Mouse (Mus musculus): ENCODE results near the gene Unc5b.
"Not testable (repeated sequence)": the region's sequence is repeated elsewhere in the genome, so short reads cannot be mapped to it uniquely, and the experiment has no call there.

The Unc5b gene

DNA sequence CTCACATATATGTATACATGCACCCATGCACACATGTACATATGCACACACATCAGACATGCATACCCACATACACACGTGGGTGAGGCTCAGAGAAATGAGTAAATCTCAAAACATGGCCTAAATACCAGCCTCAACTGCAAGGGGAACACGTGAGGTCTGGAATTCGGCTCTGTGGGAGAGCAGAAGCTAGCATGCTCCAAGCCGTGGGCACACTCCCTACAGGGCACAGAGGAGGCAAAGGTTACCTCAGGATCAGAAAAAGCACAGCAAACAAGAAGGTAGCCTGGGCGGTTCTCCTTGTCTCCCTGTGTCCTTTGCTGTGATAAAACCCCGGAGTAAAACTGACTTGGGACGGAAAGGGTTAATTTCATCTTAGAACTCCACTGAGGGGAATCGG is 77.4 kb downstream of the Unc5b start:
- DNase-seq (ENCODE audit: low read depth, low spot score), result no peak

DNA sequence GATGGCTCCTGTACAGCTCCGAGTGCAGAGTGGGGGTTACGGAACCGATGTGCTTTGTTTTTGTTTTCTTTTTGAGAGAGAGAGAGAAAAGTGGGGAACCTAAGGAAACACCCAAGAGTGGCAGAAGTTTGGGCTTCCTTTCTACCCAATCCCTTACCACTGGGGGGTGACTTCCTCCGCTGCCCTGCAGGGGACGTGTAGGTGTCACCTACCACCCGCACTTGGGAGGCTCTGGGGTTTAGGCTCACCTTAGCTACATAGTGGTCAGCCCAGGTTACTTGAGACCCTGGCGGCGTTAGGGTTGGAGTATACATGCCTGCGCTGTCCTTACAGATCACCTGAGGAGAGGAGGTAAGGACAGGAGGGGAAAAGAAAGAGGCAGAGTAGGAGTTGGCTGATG is 78.1 kb downstream of the Unc5b start:
- no peak for DNase-seq (ENCODE audit: low read depth, low spot score)

DNA sequence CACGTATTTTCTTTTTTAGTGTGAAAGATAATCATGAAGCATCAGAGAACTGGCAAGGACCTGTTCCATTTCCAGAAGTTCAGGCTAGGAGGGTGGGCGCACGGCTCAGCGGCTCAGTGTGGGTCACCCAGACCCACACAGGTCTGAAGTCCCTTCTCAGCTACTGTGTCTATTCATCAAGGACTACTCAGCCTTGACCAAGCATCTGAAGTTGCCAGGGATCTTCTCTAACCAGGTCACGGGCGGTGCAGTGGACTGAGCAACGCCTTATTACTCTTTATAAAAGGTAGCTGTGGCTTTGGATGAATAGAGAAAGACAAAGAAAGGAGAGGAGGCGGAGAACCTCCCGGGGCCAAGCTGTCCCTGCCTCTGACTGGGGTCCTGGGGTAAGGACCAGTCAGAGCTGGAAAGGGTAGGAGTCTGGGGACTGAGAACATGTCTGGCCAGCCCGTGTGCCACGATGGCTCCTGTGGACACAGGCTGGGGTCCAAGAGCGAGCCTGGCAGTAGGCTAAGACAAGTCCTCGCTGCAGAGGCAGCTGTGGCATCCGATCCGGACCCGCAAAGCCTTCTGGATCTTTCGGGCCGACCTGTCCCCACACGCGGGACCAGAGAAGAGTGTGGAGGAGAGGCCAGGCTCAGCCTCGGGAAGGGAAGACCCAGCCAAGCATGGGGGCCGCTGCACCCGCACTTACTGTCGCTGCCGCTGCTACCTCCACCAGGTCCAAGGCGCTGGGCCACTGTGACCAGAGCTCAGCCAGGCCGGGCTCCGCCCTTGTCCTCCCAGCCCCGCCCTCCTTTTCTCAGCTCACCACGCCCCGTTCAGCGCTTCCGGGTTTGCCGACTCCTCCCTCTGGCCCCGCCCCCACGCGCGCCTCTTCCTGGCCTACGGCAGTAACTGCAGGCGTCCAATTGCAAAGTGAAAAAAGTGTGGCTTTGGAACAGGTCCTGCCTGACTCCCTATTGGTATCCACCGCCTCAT is 79.1 kb downstream of the Unc5b start, which contains the start of gene Slc29a3:
Gene Slc29a3 (minus strand): TSS at position 755 of the 981 bp plus-strand sequence.
- peak; percentile 96 for DNase-seq (ENCODE audit: low read depth, low spot score)

DNA sequence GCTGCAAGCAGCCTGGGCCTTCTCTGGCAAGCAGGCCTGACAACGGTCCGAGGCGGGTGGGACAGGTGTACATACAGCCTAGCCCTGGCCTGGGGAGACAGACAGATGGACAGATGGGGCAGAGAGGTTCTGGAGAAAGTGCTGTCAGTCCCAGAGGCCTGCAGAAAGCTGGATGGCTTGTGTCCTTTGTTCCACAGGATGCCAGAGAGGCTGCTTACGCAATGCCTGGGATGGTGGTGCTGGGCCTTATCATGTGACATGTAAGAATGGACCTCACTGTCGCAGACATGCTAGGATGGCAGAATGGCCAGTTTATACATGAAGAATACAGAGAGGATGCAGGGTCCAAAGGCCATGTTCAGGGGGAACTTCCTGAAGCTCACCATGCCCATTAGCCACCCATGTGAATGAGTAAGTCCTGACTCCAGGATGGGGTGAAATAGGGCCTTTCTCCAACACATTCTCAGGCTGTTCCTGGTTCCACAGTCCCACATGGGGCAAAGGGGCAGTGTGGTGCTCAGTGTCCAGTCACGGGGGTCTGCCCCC is 83.6 kb downstream of the Unc5b start:
- no peak for DNase-seq (ENCODE audit: low read depth, low spot score)

DNA sequence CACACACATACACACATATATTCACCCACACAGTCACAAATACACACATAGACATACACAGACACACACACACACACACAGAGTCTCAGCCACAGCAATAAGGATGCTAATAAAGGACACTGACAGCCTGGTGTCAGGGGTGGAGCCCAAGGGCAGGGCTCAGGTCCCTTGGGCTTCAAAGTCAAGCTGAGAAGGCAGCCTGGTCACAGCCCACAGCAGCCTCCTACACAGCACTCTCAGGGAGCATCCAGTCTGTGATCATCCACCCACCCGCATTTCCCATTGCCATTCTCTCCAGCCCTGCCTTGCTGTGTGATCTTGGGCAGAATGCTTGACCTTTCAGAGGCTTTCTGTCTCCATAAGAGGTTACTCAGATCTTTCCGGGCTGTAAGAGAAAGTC is 84.9 kb downstream of the Unc5b start:
- peak; percentile 23 for DNase-seq (ENCODE audit: low read depth, low spot score)

DNA sequence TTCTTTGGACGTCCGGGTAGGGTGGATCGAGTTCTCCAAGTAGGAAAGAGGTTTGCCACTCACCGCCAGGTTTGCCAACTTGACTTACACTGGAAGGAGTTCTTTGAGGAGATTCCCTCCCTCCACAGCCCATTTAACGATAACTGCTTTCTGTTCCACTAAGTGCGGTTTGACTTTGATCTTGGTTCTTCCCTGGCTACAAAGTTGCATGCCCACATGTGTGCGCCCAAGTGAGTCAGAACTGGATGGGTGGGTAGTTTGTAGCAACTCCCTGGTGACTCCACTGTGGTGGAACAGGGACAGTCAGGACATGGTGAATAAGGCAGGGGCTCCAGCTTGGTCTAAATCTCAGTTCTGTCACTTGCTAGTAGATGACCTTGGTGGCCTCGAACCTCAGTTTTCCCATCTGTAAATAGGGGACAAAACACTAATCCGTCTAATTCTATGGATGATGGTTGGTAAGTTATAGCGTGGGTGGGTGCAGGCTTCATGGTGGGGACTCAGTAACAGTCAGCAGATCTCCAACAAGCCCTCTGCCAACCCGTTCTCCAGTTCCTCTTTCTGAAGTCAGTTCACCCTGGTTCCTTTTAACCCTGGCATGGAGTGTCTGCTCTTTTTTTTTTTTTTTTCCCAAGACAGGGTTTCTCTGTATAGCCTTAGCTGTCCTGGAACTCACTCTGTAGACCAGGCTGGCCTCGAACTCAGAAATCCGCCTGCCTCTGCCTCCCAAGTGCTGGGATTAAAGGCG is 86.7 kb downstream of the Unc5b start:
- no peak for DNase-seq (ENCODE audit: low read depth, low spot score)

DNA sequence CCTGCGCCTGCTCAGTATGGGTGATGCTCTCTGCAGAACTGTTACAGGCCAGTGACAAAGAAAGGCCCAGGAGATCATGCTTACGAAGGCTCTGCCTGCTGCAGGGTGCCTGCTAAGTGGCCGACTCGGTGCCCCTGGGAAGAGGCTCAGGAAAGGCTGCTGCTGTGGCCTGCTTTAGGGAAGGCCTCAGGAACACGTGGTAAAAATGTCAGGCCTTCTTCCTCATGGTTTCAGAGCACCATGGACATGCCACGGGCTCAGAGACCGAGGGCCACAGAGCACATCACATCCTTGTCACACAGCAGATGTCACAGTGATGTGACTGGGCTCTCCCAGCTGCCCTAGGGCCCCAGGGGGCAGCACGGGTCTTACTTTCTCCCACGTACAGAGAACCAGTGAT is 87.7 kb downstream of the Unc5b start:
- DNase-seq (ENCODE audit: low read depth, low spot score), result no peak

DNA sequence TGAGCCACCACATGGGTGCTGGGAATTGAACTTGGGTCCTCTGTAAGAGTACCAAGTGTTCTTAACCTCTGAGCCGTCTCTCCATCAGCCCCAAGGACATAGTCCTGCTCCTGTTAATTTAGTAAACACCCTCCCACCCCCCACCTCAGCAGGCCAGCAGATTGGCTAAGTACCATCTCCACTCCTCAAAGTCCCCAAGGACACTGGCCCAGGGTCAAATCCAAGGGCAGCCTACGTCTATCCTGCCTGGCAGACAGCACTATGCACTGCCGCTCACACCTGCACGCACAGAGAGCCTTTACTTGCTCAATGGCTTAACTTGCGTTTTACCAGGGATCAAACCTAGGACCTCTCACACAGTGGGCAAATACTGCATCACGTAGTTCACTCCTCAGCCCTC is 88.4 kb downstream of the Unc5b start:
- DNase-seq (ENCODE audit: low read depth, low spot score), result no peak

DNA sequence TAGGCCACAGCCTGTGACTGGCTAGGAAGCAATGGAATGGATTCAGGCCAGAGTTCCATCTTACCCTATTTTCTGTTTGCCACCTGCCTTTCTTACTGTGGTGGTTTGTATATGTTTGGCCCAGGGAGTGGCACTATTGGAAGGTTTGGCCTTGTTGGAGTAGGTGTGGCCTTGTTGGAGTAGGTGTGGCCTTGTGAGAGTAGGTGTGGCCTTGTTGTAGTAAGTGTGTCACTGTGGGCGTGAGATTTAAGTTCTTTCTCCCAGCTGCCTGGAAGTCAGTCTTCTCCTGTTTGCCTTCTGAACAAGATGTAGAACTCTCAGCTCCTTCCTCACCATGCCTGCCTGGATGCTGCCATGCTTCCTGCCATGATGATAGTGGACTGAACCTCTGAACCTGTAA is 89.1 kb downstream of the Unc5b start:
- DNase-seq (ENCODE audit: low read depth, low spot score), result not testable (repeated sequence)

DNA sequence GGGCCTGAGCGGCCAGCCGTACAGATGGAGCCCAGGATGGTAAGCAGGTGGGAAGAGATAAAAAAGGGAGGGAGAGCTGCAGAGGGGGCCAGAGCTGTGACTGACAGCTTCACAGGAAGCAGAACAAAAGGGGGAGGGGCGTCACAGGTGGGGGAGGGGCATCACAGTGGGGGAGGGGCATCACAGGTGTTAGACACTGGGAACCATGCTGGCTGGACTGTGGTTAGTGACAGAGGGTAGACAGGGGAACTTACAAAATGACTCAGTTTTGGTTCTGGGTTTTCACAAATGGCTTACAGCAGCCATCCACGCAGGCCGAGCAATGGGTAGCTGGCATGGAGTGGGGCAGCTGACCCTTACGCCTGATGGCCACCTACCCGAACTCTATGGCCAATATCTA is 89.9 kb downstream of the Unc5b start:
- DNase-seq (ENCODE audit: low read depth, low spot score), result no peak

DNA sequence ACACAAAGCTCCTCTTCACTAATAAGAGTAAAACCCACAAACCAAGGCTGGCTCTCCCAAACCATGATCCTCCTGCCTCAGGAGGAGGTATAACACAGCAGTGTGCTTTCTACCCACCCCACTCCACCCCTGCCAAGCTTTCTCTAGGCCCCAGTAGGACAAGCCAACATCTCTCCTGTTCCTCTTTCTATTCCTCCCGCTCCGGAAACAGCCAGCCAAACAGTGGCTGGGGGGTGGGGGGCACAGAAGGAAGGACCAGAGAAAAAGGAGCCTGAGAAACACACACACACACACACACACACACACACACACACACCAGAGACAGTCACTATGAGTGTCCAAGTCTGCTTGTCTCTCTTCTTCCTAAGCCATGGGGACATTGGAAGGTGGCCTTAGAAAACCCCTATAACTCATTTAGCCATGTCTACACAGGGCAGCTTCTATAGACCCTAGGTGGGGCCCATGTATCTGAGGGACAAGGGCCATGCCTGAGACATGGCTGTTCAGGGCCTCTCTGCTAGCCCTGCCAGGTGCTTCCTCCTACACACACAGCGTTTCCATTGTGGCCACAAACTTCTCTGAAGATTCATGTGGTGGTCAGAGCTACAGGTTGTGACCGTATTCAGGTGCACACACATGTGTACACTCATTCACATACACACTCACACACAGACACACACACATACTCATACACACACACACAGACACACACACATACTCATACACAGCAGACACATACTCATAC is 91.6 kb downstream of the Unc5b start:
- DNase-seq (ENCODE audit: low read depth, low spot score), result no peak

DNA sequence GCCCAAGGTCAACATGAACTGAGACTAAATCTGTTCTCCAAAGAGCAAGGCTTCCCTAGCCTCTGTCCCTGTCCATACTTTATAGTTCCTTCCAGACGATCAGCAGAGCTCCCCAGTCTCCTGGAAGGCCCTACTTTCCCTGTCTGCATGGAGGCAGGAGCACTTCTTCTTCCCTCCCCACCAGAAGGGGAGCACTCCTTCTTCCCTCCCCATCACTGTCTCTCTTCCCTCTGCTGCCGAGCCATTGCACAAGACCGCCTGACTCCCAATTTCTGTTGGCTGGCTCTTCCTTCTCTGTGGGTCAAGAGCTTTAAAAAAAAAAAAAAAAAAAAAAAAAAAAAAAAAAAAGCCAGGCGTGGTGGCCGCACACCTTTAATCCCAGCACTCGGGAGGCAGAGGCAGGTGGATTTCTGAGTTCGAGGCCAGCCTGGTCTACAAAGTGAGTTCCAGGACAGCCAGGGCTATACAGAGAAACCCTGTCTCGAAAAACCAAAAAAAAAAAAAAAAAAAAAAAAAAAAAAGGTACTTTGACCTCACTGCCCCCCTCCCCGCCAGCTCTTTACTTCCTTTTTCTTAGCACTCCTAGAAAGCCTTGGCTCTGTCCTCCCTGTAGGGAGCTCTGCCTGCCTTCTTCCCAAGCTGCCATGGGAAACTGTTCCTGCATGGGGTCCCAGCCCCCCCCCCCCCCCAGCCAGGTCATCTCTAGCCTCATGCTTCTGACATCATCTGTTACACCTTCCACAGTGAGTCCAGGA is 93.3 kb downstream of the Unc5b start:
- DNase-seq (ENCODE audit: low read depth, low spot score), result no peak

DNA sequence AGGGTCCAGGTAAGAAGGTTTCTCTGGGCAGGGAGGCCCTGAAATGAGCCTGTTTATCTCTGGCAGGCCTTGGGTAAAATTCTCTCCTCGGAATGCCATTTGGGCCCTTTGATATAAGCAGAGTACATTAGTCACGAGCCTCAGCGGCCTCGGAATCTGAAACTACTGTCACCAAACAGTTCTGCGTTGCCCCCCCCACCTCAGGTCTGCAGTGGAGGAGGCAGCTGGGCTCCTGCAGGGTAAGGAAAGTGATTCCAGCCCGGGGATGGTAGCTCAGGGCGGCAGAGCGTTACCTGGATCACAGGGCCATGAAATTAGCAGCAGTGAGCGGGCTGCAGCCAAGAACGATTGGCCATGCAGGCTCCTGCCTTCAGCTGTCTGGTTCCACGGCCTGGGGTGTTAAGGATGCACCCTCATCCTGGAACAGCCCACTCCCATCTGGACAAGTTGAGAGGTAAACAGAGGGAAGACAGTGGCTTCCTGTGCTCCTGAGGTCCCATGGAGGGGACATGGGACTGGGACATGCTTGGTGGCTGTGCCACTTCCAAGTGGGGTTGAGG is 94.1 kb downstream of the Unc5b start:
- DNase-seq (ENCODE audit: low read depth, low spot score), result no peak

DNA sequence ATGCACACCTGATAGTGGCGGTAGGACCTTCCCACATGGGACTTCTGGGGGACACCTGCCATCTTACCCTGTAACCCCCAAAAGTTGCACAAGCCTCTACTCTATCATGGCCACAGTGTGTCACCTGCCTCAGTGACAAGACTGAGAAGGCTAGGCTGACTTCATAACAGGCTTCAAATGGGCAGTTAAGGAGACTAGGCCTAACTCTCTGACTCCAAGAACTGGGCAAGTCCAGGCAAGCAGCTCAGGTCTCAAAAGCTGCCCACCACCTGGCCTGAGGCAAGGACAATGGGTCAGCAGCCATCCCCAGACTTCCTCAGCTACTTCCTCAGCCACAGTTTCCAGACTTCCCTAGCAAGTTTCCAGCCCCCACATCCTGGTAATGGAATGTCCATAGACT is 95.6 kb downstream of the Unc5b start:
- DNase-seq (ENCODE audit: low read depth, low spot score), result no peak

DNA sequence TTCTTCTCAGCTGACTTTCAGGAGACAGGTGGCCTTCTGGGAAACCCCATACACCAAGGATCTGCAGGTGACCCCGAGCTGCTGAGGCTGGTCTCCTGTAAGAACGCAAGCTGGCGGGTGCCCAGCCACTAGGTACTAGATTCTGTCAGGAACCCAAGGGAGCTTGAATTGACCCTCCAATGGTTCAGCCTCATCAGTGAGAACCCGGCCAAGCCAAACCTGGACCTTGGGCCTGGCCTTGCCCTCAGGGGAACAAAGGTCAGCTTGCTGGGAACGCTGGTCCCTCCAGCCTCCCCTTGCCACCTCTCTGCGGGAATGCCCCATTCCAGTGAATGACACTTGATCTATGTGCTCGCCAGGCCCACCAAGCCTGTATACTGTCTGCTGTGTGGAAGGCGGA is 97.9 kb downstream of the Unc5b start:
- no peak for DNase-seq (ENCODE audit: low read depth, low spot score)

DNA sequence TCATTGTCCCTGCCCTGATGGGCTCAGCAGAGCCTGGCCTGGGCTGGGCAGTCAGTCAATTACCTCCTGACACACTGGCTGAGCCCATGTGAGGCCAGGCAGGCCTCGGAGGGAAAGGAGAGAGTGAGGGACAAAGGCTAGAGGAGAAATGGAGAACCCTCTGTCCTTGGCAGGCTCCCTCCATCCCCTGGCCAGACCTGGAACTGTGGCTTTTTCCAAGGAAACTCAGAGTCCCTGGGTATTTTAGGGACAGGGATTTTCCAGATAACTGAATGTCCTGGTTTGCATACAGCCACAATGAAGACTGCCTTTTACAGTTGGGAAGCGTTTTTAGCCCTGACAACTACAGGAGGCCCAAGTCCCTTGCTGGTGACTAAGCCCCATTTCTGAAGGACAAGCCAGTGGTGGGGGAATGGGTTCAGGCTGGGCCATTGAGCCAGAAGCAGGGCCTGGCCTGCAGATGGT is 99.0 kb downstream of the Unc5b start:
- no peak for DNase-seq (ENCODE audit: low read depth, low spot score)

DNA sequence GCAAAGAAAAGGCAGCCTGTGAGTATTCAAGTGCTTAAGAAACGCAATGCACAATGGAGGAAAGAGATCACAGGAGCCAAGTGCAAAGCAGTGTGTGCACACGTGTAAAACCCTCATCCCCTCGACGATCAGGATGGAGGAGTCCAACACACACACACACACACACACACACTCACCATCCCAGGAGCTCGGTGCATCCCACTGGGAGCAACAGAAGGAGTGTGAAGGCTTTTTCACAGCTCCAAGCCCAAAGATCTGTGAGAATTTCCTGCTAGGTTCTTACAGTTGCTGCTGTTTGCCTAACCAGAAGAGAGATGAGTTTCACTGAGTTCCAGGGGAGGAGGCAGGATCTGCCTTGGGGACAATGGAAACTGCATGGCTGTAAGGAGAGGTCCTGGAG is 99.6 kb downstream of the Unc5b start:
- no peak for DNase-seq (ENCODE audit: low read depth, low spot score)

DNA sequence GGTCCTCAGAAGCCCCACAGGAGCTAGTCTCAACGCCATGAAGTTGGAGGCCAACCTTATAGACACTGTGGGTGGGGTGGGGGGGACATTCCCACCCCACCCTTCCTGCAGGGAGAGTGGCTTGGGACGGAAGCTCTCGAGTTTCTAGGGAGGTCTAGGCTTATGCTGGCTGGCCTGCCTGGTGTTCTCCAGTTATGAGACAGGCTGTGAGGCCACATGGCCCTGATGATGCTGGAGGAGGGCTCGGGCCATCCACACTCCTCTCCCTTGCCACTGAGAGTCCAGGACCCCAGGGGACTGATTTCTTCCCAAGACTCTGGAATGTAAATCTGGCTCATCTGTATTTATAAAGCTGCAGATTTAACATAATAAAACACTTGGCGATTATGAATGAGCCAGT is 104.1 kb downstream of the Unc5b start:
- DNase-seq (ENCODE audit: low read depth, low spot score), result no peak

DNA sequence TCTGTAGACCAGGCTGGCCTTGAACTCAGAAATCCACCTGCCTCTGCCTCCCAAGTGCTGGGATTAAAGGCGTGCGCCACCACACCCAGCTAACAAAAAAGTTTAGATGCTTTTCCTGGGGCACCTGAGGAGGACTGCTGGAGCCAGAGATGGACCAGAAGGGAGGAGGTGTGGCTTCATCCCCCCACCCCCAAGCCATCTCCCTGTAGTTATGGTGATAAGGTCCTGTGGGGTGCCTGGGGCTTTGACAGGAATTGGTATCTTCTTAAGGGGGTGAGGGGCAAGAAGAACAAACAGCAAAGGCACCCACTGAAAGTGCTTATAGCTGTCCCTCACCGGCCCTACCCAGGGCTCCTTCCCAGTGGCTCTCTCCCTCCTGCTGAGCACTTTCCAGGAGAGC is 104.5 kb downstream of the Unc5b start:
- DNase-seq (ENCODE audit: low read depth, low spot score), result no peak

DNA sequence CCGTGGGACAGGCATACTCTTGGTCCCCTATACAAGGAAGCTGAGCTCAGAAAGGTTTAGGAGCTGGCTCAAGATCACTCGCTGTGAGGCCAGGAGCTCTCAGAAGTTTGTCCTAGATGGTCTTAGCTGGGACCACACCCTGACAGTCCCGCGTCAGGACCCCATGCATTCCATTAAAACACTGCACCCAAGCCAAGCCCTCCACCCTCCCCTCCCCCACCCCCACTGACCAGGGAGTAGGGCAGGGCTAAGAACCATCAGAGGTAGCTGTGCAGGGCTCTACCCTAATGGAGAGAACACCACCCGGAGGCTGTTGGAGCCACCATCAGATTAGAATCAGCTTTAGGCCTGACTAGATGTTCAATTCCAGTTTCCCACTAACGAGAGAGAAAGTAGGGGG is 106.9 kb downstream of the Unc5b start:
- no peak for DNase-seq (ENCODE audit: low read depth, low spot score)

DNA sequence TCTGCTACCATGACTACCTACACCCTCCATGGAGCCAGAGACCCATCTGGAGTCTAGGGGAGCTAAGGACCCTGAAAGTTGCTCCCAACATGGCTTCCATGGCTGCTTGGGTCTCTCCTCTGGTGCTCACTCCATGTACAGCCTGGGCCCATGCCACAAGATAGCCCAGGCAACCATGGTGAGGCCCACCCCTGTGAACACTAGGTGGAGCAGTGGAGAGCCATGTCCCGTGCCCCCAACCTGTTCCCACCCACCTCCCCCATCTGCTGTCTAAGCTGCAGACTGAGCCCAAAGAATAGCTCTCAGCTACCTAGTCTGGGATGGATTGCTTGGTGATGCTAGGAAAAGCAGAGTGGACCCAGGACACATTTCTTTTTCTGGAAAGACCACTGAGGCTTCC is 108.0 kb downstream of the Unc5b start:
- DNase-seq (ENCODE audit: low read depth, low spot score), result no peak
